Mouse (Mus musculus) B cell, adult (primary cell): ENCODE data around the gene Gm4141. TPM values are rescaled to one million over a fixed set of nuclear protein-coding genes. Genes with fewer than 3 reads are reported as not detected.

ENCODE experiments used
- total RNA-seq: library from RNA; stranded (reverse); gene quantifications from 4 replicates; pipeline ENCODE4 v1.2.4, GENCODE M21; 2023; ENCODE audit not compliant: inconsistent age

Gm4141 gene
- not detected in 4 replicates for total RNA-seq

GRCm38 (mm10) chr7:20576141-20576540, at the start of gene Gm4141:
Gene Gm4141 (minus strand): TSS chr7:20576241.

GRCm38 (mm10) chr7:20598921-20599320, 22.9 kb upstream of the Gm4141 start, which contains the start of gene Gm4513:
Gene Gm4513 (minus strand): TSS chr7:20599021.

GRCm38 (mm10) chr7:20545657-20546056, 30.4 kb downstream of the Gm4141 start, which contains the start of gene Gm5726:
Gene Gm5726 (minus strand): TSS chr7:20545757.

GRCm38 (mm10) chr7:20533537-20533936, 42.5 kb downstream of the Gm4141 start, which contains the start of gene Vmn1r104:
Gene Vmn1r104 (plus strand): TSS chr7:20533837.

Other genes starting within 250 kb of the Gm4141 start
- not detected in 4 replicates for gene Gm4133, start 242.2 kb downstream of the Gm4141 start, total RNA-seq
- not detected in 4 replicates for gene Gm5728, start 200.8 kb downstream of the Gm4141 start, total RNA-seq
- not detected in 4 replicates for gene Vmn1r100, start 158.3 kb downstream of the Gm4141 start, total RNA-seq
- gene Vmn1r101, start 133.6 kb downstream of the Gm4141 start, total RNA-seq = not detected in 4 replicates
- gene Gm10670, start 101.3 kb downstream of the Gm4141 start, total RNA-seq = not detected in 4 replicates
- not detected in 4 replicates for gene Vmn1r103, start 65.7 kb downstream of the Gm4141 start, total RNA-seq
- not detected in 4 replicates for gene Vmn1r104, start 42.4 kb downstream of the Gm4141 start, total RNA-seq
- gene Gm5726, start 30.5 kb downstream of the Gm4141 start, total RNA-seq = not detected in 4 replicates
- gene Gm4513, start 22.8 kb upstream of the Gm4141 start, total RNA-seq = not detected in 4 replicates
- gene Vmn1r107, start 92.7 kb upstream of the Gm4141 start, total RNA-seq = not detected in 4 replicates
- gene Vmn1r111, start 127.0 kb upstream of the Gm4141 start, total RNA-seq = not detected in 4 replicates
- not detected in 4 replicates for gene Gm10668, start 154.4 kb upstream of the Gm4141 start, total RNA-seq
- not detected in 4 replicates for gene Vmn1r112, start 194.9 kb upstream of the Gm4141 start, total RNA-seq
- not detected in 4 replicates for gene Vmn1r113, start 211.0 kb upstream of the Gm4141 start, total RNA-seq
- not detected in 4 replicates for gene Vmn1r114, start 235.9 kb upstream of the Gm4141 start, total RNA-seq